8 mouse cellular contexts compared by ENCODE assay signal in genomic region chr2:145167664-145168360, GRCm38 (mm10). TPM values are rescaled to one million over a fixed set of nuclear protein-coding genes. Genes with fewer than 3 reads are reported as not detected.
A peak's percentile ranks its signal among the peaks of the same experiment; 100 is the strongest.
DNase-seq lines count a peak whose midpoint lies in the region; ATAC-seq and TF ChIP-seq lines count a peak whose summit lies in the region.

Gene Slc24a3, plus strand, starts transcription at chr2:145167754.

- intact Hi-C loops in heart, adult 2 months (cut with DNase I): loop anchor here (2.0 kb wide), 1 partner anchor 123 kb away; no protein-coding TSS in a partner anchor

- H3K4me1 ChIP-seq in embryonic facial prominence, embryonic 11.5 days (ENCODE audit: control insufficient read depth, insufficient read depth, low read length): no peaks in the 10 kb centered on the region
- peaks cover 1% of the 10 kb centered on the region; the same call in 1 of the 2 replicates for H3K4me1 ChIP-seq in heart, adult 2 months (ENCODE audit: control insufficient read depth, insufficient read depth, low read length)
- peaks cover 5% of the 10 kb centered on the region; the same call in 1 of the 2 replicates for H3K4me1 ChIP-seq in kidney, adult 2 months (ENCODE audit: control insufficient read depth, insufficient read depth, low read length)
- H3K4me1 ChIP-seq in limb, embryonic 10.5 days: peaks cover 19% of the 10 kb centered on the region
- peaks cover 6% of the 10 kb centered on the region; the same call in 1 of the 2 replicates for H3K4me1 ChIP-seq in midbrain, embryonic 11.5 days (ENCODE audit: control insufficient read depth, insufficient read depth, low read length)

- H3K36me3 ChIP-seq in embryonic facial prominence, embryonic 11.5 days (replicated peaks; ENCODE audit: control insufficient read depth, insufficient read depth, low read depth, low read length): no peaks in the 10 kb centered on the region
- no peaks in the 10 kb centered on the region for H3K36me3 ChIP-seq in heart, adult 2 months (ENCODE audit: control insufficient read depth, insufficient read depth, low read length)
- H3K36me3 ChIP-seq in kidney, adult 2 months (ENCODE audit: control insufficient read depth, insufficient read depth, low read length): no peaks in the 10 kb centered on the region
- no peaks in the 10 kb centered on the region for H3K36me3 ChIP-seq in limb, embryonic 10.5 days
- no peaks in the 10 kb centered on the region for H3K36me3 ChIP-seq in midbrain, embryonic 11.5 days (ENCODE audit: control insufficient read depth, insufficient read depth, low read length)

- H3K4me2 ChIP-seq in embryonic facial prominence, embryonic 11.5 days (ENCODE audit: low read depth, low read length): peak within 1 kb of the TSS; percentile 91
- peak within 1 kb of the TSS; percentile 90 for H3K4me2 ChIP-seq in midbrain, embryonic 11.5 days

- H3K9me3 ChIP-seq in embryonic facial prominence, embryonic 11.5 days (replicated peaks; ENCODE audit: control insufficient read depth, low read length): no peaks in the 10 kb centered on the region
- no peaks in the 10 kb centered on the region for H3K9me3 ChIP-seq in limb, embryonic 10.5 days (replicated peaks)
- no peaks in the 10 kb centered on the region for H3K9me3 ChIP-seq in midbrain, embryonic 11.5 days (ENCODE audit: control insufficient read depth, low read length)

- peak within 1 kb of the TSS; percentile 70 for H3K27ac ChIP-seq in embryonic facial prominence, embryonic 11.5 days (replicated peaks; ENCODE audit: low read depth, low read length)
- peak within 1 kb of the TSS; percentile 59 for H3K27ac ChIP-seq in heart, adult 2 months
- H3K27ac ChIP-seq in kidney, adult 2 months (ENCODE audit: insufficient read depth, low read depth, low read length): no peak within 1 kb of the TSS
- H3K27ac ChIP-seq in limb, embryonic 10.5 days: peak within 1 kb of the TSS; percentile 92
- H3K27ac ChIP-seq in midbrain, embryonic 11.5 days (ENCODE audit: low read depth, low read length): peak within 1 kb of the TSS; percentile 75

- H3K9ac ChIP-seq in embryonic facial prominence, embryonic 11.5 days (replicated peaks; ENCODE audit: low read length): peak within 1 kb of the TSS; percentile 82
- H3K9ac ChIP-seq in heart, adult 2 months (ENCODE audit: low read depth, low read length): peak within 1 kb of the TSS; percentile 75
- peak within 1 kb of the TSS; percentile 70 for H3K9ac ChIP-seq in midbrain, embryonic 11.5 days (ENCODE audit: low read length)

- no peaks in the 10 kb centered on the region; the same call in 1 of the 2 replicates for H3K27me3 ChIP-seq in embryonic facial prominence, embryonic 11.5 days (ENCODE audit: control insufficient read depth, insufficient read depth, low read length)
- H3K27me3 ChIP-seq in heart, adult 2 months (ENCODE audit: control insufficient read depth, insufficient read depth, low read length): peaks cover 2% of the 10 kb centered on the region; the same call in 1 of the 2 replicates
- H3K27me3 ChIP-seq in kidney, adult 2 months (replicated peaks; ENCODE audit: control insufficient read depth, insufficient read depth, low read length): no peaks in the 10 kb centered on the region
- H3K27me3 ChIP-seq in limb, embryonic 10.5 days (ENCODE audit: low read depth, poor library complexity, severe bottlenecking): peaks cover 25% of the 10 kb centered on the region; the same call in 1 of the 2 replicates
- no peaks in the 10 kb centered on the region for H3K27me3 ChIP-seq in midbrain, embryonic 11.5 days (ENCODE audit: control insufficient read depth, insufficient read depth, low read length)

- peak; percentile 89 for ATAC-seq in embryonic facial prominence, embryonic 11.5 days (replicated peaks; ENCODE audit: insufficient number of reproducible peaks, low FRiP score, low TSS enrichment, low read depth)
- peak; percentile 89 for ATAC-seq in midbrain, embryonic 11.5 days (ENCODE audit: low FRiP score)

- TF ChIP-seq CTCF in heart, adult 2 months (IDR thresholded peaks at IDR 0.05): peak; percentile 74
- peak; percentile 55 for TF ChIP-seq CTCF in kidney, adult 2 months (conservative IDR thresholded peaks at IDR 0.05; ENCODE audit: insufficient read depth, insufficient read length, low read depth, low read length)

- H3K79me2 ChIP-seq in heart, adult 2 months (replicated peaks; ENCODE audit: control insufficient read depth, insufficient read depth, low read length): no peaks in the 10 kb centered on the region

- no peak for TF ChIP-seq POLR2A in heart, adult 2 months (IDR thresholded peaks at IDR 0.05; ENCODE audit: insufficient read depth, low read depth, low read length)
- TF ChIP-seq POLR2A in kidney, adult 2 months (IDR thresholded peaks at IDR 0.05; ENCODE audit: low read depth, low read length): no peak

- under 1% methylated on average over 54 of the region's 100 CpGs for WGBS in embryonic facial prominence, embryonic 11.5 days
- WGBS in heart, adult 2 months: 3% methylated on average over 86 of the region's 100 CpGs
- WGBS in kidney, adult 2 months: under 1% methylated on average over 89 of the region's 100 CpGs
- WGBS in limb, embryonic 10.5 days: 0% methylated on average over 100 of the region's 100 CpGs
- under 1% methylated on average over 29 of the region's 100 CpGs for WGBS in midbrain, embryonic 11.5 days

- peak within 1 kb of the TSS; percentile 78 for H3K4me3 ChIP-seq in embryonic facial prominence, embryonic 11.5 days (ENCODE audit: low read depth, low read length)
- H3K4me3 ChIP-seq in heart, adult 2 months: peak within 1 kb of the TSS; percentile 51
- H3K4me3 ChIP-seq in kidney, adult 2 months (ENCODE audit: insufficient read depth, low read depth, low read length): peak within 1 kb of the TSS; percentile 66
- H3K4me3 ChIP-seq in limb, embryonic 10.5 days: peak within 1 kb of the TSS; percentile 79
- H3K4me3 ChIP-seq in midbrain, embryonic 11.5 days (ENCODE audit: low read depth, low read length): peak within 1 kb of the TSS; percentile 55

- DNase-seq in adrenal gland, postnatal 36 days: peak; percentile 90 to 92
- DNase-seq in embryonic facial prominence, embryonic 11.5 days (ENCODE audit: low spot score): peak; percentile 82
- peak; percentile 81 to 85 for DNase-seq in heart, adult 2 months
- DNase-seq in kidney, adult 2 months: peak; percentile 83
- peak; percentile 87 for DNase-seq in limb, embryonic 10.5 days (ENCODE audit: low spot score)
- peak; percentile 95 for DNase-seq in midbrain, embryonic 11.5 days (ENCODE audit: low spot score, missing footprints)
- peak; percentile 61 for DNase-seq in skeletal muscle tissue, adult 2 months (ENCODE audit: low read depth, low spot score)
- no peak for DNase-seq in c-Kit-positive CD71-positive TER-119-positive erythroid progenitor cells, embryonic 14.5 days (ENCODE audit: low spot score)

- TF ChIP-seq EP300 in heart, adult 2 months (IDR thresholded peaks at IDR 0.05; ENCODE audit: insufficient read depth, low read depth, low read length): no peak

RNA-seq across cellular contexts. Expression of gene Slc24a3, which starts in this region (rescaled TPM):
- 10 to 100 TPM; 21.4 to 27.5 TPM for total RNA-seq in adrenal gland, postnatal 36 days (2021)
- polyA plus RNA-seq in embryonic facial prominence, embryonic 11.5 days (2014; fragmentation: Nextera tagmentation; extraction: Ambion mirVana): 0.67 and 1.6 TPM in 2 replicates
- total RNA-seq in heart, adult 2 months (2021): 1 to 10 TPM; 2.7 to 2.8 TPM
- 3.3 and 3.6 TPM in 2 replicates for polyA plus RNA-seq in heart, adult 2 months (2012; rRNA removed)
- polyA plus RNA-seq in kidney, adult 2 months (2012; rRNA removed): 3.4 and 3.7 TPM in 2 replicates
- 0.41 and 0.45 TPM in 2 replicates for polyA plus RNA-seq in limb, embryonic 10.5 days (2016; fragmentation: Nextera tagmentation; extraction: Ambion mirVana)
- polyA plus RNA-seq in midbrain, embryonic 11.5 days (2014; fragmentation: Nextera tagmentation; extraction: Ambion mirVana): 1.6 and 1.9 TPM in 2 replicates

Comparison
In these comparisons a context has a peak if more than half of its experiments do, and no peak if none do; other contexts are left out.
1. RNA of gene Slc24a3 (total RNA-seq): 21.4 to 27.5 TPM in adrenal gland, postnatal 36 days; 2.7 to 2.8 TPM in heart, adult 2 months; every median in the first group is over 4 times any median in the second.
2. Peak in DNase-seq, H3K4me3 ChIP-seq and H3K27ac ChIP-seq in limb, embryonic 10.5 days; RNA of the gene not detected or under 1 TPM.
3. Peak in every context shown above with its lines, with median percentiles within 50 percentile points of each other: H3K4me3 ChIP-seq and H3K9ac ChIP-seq.